15 mouse cellular contexts compared by ENCODE assay signal in the genomic region with DNA sequence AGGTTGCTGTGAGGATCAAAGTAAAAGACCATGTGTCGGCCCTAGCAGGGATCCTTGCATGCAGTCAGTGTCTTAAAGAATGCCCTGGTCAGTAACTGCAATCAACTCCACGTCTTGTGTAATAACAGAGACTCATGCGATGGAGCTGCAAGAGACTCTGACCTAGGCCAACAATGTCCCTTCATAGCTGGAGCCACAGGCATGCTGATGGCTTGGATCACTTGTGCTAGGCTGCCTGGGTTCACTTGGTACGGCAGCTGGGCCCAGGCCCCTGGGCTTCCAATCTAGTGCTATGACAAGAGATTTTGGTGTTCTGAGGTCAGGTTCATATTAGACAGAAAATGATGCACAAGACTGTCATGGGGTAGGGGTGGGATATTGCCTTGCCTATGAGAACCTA.
"Had no signal": no experiment of that assay in that cellular context is flagged by ENCODE, and none has a peak within 500 bp of the region (broad histone marks: within the 10 kb centered on the region; RNA-seq: fewer than 3 reads in every experiment).

No protein-coding gene starts in this region.

- H3K27ac ChIP-seq: neural tube, embryonic 12.5 days; neural tube, embryonic 13.5 days; neural tube, embryonic 15.5 days; stomach, embryonic 15.5 days; stomach, postnatal 0 days had no signal

- H3K9me3 ChIP-seq: neural tube, embryonic 12.5 days; neural tube, embryonic 13.5 days; neural tube, embryonic 15.5 days; stomach, embryonic 15.5 days had no signal

- H3K36me3 ChIP-seq: neural tube, embryonic 12.5 days; neural tube, embryonic 13.5 days; neural tube, embryonic 15.5 days; stomach, embryonic 15.5 days had no signal

- DNase-seq: retina, postnatal 1 day; right cerebral cortex, adult 18-20 months; right cerebral cortex, postnatal 4 days; spleen, adult 18-20 months; thymus, adult 18-20 months; thymus, adult 2 months; thymus, postnatal 14 days; thymus, postnatal 25 days; thymus, postnatal 36 days; thymus, postnatal 4 days had no signal

- H3K4me2 ChIP-seq: neural tube, embryonic 12.5 days; neural tube, embryonic 13.5 days; neural tube, embryonic 15.5 days; stomach, embryonic 15.5 days had no signal

- H3K4me3 ChIP-seq: neural tube, embryonic 12.5 days; neural tube, embryonic 13.5 days; neural tube, embryonic 15.5 days; stomach, embryonic 15.5 days had no signal

- H3K27me3 ChIP-seq: neural tube, embryonic 12.5 days; neural tube, embryonic 13.5 days; stomach, embryonic 15.5 days had no signal

- H3K9ac ChIP-seq: neural tube, embryonic 12.5 days; neural tube, embryonic 13.5 days; neural tube, embryonic 15.5 days; stomach, embryonic 15.5 days had no signal
